Mouse (Mus musculus): ENCODE results near the gene Pde6c. TPM values are rescaled to one million over a fixed set of nuclear protein-coding genes. Genes with fewer than 3 reads are reported as not detected.

Gene Pde6c
- polyA plus RNA-seq, 1 experiment: 0.12 TPM

GRCm38 (mm10) chr19:38120123-38120760, 12.3 kb upstream of the Pde6c start:
- TF ChIP-seq CTCF (IDR thresholded peaks at IDR 0.05; ENCODE audit: control insufficient read depth, insufficient read depth, insufficient replicate concordance, low read depth, low read length): no peak
- TF ChIP-seq POLR2A (IDR thresholded peaks at IDR 0.05; ENCODE audit: control insufficient read depth, low read depth, low read length): no peak
- Histone ChIP-seq H3K27me3 (ENCODE audit: control insufficient read depth, insufficient read depth, low read length) (no peaks in the 10 kb centered on the region), H3K36me3 (ENCODE audit: control insufficient read depth, insufficient read depth, low read length) (no peaks in the 10 kb centered on the region), H3K4me1 (ENCODE audit: control insufficient read depth, insufficient read depth, low read length) (peaks cover 17% of the 10 kb centered on the region), H3K27ac (ENCODE audit: control insufficient read depth, insufficient read depth, low read depth, low read length) (no peak overlapping the region), H3K4me3 (ENCODE audit: control insufficient read depth, low read depth, low read length) (no peak overlapping the region)

DNA sequence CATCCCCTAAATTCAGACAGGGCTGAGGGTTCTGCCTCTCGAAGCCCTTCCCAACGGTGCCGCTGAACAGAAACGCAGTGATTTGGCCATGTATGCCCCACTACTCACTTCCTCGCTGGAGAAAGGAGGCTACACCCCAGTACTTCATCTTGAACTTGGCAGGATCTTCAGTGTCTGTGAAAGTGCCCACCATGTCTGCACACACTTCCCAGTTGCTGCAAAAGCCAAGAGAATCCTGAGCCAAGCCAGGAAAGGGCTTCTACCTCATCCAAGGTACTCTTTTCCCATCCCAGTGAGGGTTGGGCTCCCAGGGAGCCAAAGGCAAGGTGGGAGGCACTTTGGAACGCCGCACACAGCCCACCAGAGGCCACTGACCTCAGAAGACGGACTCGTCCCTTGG, 8.7 kb upstream of the Pde6c start:
- peak overlapping the region; percentile 30; the same call in 1 of the 2 replicates for H3K27ac ChIP-seq (ENCODE audit: control insufficient read depth, insufficient read depth, low read depth, low read length)
- H3K36me3 ChIP-seq (ENCODE audit: control insufficient read depth, insufficient read depth, low read length): no peaks in the 10 kb centered on the region
- peaks cover 17% of the 10 kb centered on the region for H3K4me1 ChIP-seq (ENCODE audit: control insufficient read depth, insufficient read depth, low read length)
- H3K27me3 ChIP-seq (ENCODE audit: control insufficient read depth, insufficient read depth, low read length): no peaks in the 10 kb centered on the region
- TF ChIP-seq CTCF (IDR thresholded peaks at IDR 0.05; ENCODE audit: control insufficient read depth, insufficient read depth, insufficient replicate concordance, low read depth, low read length): no peak
- no peak for TF ChIP-seq POLR2A (IDR thresholded peaks at IDR 0.05; ENCODE audit: control insufficient read depth, low read depth, low read length)
- peak overlapping the region; percentile 87 for H3K4me3 ChIP-seq (ENCODE audit: control insufficient read depth, low read depth, low read length)

DNA sequence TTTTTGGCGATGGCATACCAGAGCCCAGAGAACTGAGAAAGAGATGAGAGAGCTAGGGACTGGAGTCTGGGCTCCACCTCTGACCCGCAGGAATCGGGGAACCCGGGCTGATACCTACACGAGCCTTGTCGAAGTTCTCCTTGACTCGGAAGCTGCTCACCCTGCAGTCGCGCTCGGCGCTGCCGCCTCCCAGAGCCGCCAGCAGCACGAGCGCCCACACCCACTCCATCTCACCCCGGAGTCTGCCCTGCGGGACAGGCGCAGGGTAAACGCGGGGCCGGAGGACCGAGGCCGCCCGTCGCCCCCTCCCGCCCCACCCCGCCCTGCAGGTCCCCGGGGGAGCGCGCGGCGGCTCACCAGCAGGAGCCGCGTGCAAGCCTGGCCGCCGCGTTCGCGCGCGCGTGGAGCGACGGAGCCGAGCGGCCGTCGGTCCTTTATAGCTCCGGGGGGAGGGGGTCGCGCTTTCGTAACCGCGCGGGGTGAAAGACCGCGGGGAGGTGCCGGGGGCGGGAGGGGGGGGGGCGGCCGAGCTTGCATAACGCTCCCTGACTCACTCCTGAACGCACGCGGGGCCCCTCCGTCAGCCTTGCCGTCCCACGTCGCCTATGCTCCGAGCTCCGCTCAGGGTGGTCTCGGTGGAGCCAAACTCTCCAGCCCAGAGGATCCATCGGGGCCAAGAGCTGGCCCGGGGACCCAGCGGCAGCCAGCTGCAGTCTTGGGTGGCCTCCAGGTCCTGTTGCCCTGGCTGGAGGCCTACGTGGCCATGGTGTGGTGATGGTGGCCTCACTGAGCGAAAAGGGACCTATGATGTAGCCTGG, 8.0 kb upstream of the Pde6c start:
- TF ChIP-seq CTCF (IDR thresholded peaks at IDR 0.05; ENCODE audit: control insufficient read depth, insufficient read depth, insufficient replicate concordance, low read depth, low read length) (no peak), POLR2A (IDR thresholded peaks at IDR 0.05; ENCODE audit: control insufficient read depth, low read depth, low read length) (peak; percentile 42; the same call in 1 of the 2 replicates)
- Histone ChIP-seq H3K27me3 (ENCODE audit: control insufficient read depth, insufficient read depth, low read length) (no peaks in the 10 kb centered on the region), H3K36me3 (ENCODE audit: control insufficient read depth, insufficient read depth, low read length) (no peaks in the 10 kb centered on the region), H3K27ac (ENCODE audit: control insufficient read depth, insufficient read depth, low read depth, low read length) (peak overlapping the region; percentile 51), H3K4me3 (ENCODE audit: control insufficient read depth, low read depth, low read length) (peak overlapping the region; percentile 87), H3K4me1 (ENCODE audit: control insufficient read depth, insufficient read depth, low read length) (peaks cover 14% of the 10 kb centered on the region)

- Histone ChIP-seq H3K27ac (ENCODE audit: control insufficient read depth, insufficient read depth, low read depth, low read length) (peak within 1 kb of the TSS; percentile 51), H3K4me1 (ENCODE audit: control insufficient read depth, insufficient read depth, low read length) (peaks cover 11% of the 10 kb centered on the region), H3K36me3 (ENCODE audit: control insufficient read depth, insufficient read depth, low read length) (no peaks in the 10 kb centered on the region), H3K27me3 (ENCODE audit: control insufficient read depth, insufficient read depth, low read length) (no peaks in the 10 kb centered on the region), H3K4me3 (ENCODE audit: control insufficient read depth, low read depth, low read length) (peak within 1 kb of the TSS; percentile 87)
- no peak for TF ChIP-seq CTCF (IDR thresholded peaks at IDR 0.05; ENCODE audit: control insufficient read depth, insufficient read depth, insufficient replicate concordance, low read depth, low read length)
- TF ChIP-seq POLR2A (IDR thresholded peaks at IDR 0.05; ENCODE audit: control insufficient read depth, low read depth, low read length): no peak
Observed at GRCm38 (mm10) chr19:38125219-38125610, 7.4 kb upstream of the Pde6c start, which contains the start of gene Rbp4. Gene Rbp4 (minus strand): TSS chr19:38125281.

DNA sequence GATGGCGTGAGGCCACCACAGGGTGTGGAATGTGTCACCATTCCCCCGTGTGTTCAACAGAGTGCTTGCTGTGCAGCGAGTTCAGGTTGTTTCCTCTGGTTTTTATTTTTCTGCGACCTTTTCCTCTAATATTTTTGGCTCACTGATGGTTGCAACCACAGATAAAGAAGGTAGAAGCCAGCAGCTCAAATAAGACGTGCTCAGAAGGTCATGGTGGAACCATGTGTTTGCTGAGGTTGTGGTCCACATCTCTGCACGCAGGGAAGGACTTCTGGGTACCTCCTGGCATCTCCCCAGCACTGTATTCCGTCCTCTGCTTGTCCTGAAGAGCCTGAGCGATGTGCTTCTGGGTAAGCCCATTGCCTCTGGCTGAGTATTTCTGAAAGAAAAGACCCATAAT, 5.9 kb upstream of the Pde6c start:
- H3K4me1 ChIP-seq (ENCODE audit: control insufficient read depth, insufficient read depth, low read length): peaks cover 11% of the 10 kb centered on the region
- TF ChIP-seq CTCF (IDR thresholded peaks at IDR 0.05; ENCODE audit: control insufficient read depth, insufficient read depth, insufficient replicate concordance, low read depth, low read length) (no peak), POLR2A (IDR thresholded peaks at IDR 0.05; ENCODE audit: control insufficient read depth, low read depth, low read length) (no peak)
- no peak overlapping the region for H3K27ac ChIP-seq (ENCODE audit: control insufficient read depth, insufficient read depth, low read depth, low read length)
- no peaks in the 10 kb centered on the region for H3K36me3 ChIP-seq (ENCODE audit: control insufficient read depth, insufficient read depth, low read length)
- H3K27me3 ChIP-seq (ENCODE audit: control insufficient read depth, insufficient read depth, low read length): no peaks in the 10 kb centered on the region
- no peak overlapping the region for H3K4me3 ChIP-seq (ENCODE audit: control insufficient read depth, low read depth, low read length)

DNA sequence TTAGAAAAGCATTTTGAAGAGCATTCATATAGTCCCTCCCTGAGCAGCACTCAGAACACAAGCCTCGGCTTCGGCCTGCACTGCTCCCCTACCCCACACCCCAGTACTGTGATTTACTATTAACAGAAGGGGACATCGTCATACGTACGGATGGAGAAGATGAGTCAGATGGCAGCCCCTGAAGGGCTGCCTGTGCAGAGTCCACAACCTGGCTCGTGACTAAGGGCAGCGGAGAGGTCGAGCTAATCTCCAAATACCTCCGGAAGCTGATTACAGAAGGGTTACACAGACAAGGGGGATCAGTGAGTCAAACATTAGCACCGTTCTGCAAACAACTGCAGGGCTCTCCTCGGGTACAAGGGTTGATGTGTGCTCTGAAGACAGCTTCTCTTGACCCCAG, 1.4 kb downstream of the Pde6c start:
- TF ChIP-seq POLR2A (IDR thresholded peaks at IDR 0.05; ENCODE audit: control insufficient read depth, low read depth, low read length) (no peak), CTCF (IDR thresholded peaks at IDR 0.05; ENCODE audit: control insufficient read depth, insufficient read depth, insufficient replicate concordance, low read depth, low read length) (no peak)
- Histone ChIP-seq H3K4me1 (ENCODE audit: control insufficient read depth, insufficient read depth, low read length) (peaks cover 2% of the 10 kb centered on the region; the same call in 1 of the 2 replicates), H3K4me3 (ENCODE audit: control insufficient read depth, low read depth, low read length) (no peak overlapping the region), H3K27me3 (ENCODE audit: control insufficient read depth, insufficient read depth, low read length) (no peaks in the 10 kb centered on the region), H3K27ac (ENCODE audit: control insufficient read depth, insufficient read depth, low read depth, low read length) (no peak overlapping the region), H3K36me3 (ENCODE audit: control insufficient read depth, insufficient read depth, low read length) (no peaks in the 10 kb centered on the region)

DNA sequence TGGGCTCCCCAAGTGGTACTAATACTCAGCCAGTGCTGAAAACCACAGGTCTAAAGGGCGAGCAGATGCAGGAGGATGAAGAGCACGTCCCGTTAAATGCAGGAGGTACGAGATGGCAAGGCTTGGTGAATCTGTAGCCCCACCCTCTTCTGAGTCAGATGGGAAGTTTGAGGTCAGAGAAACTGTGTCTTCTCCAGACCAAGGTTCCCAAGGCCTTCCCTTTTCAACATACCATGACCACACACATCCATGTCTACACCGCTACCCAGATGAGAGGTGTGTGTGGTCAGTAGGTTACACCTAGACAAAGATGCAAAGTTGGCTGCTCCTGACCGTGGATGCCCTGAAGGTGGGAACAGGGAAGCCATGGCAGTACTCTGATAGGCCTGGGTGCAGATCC, 2.2 kb downstream of the Pde6c start:
- Histone ChIP-seq H3K27me3 (ENCODE audit: control insufficient read depth, insufficient read depth, low read length) (no peaks in the 10 kb centered on the region), H3K4me3 (ENCODE audit: control insufficient read depth, low read depth, low read length) (no peak overlapping the region)
- no peak for TF ChIP-seq CTCF (IDR thresholded peaks at IDR 0.05; ENCODE audit: control insufficient read depth, insufficient read depth, insufficient replicate concordance, low read depth, low read length)
- TF ChIP-seq POLR2A (IDR thresholded peaks at IDR 0.05; ENCODE audit: control insufficient read depth, low read depth, low read length): no peak

More for the DNA sequence above, 2.2 kb downstream of the Pde6c start:
- H3K27ac ChIP-seq (ENCODE audit: control insufficient read depth, insufficient read depth, low read depth, low read length): no peak overlapping the region
- no peaks in the 10 kb centered on the region for H3K36me3 ChIP-seq (ENCODE audit: control insufficient read depth, insufficient read depth, low read length)
- H3K4me1 ChIP-seq (ENCODE audit: control insufficient read depth, insufficient read depth, low read length): peaks cover 2% of the 10 kb centered on the region; the same call in 1 of the 2 replicates

All from testis, adult 2 months (tissue).